Mouse (Mus musculus) small intestine, adult 2 months (tissue): Measurements from ENCODE around the gene Ntm.

Experiments
- CTCF ChIP-seq: fragments of 200-500 bp; IDR thresholded peaks from 2 replicates; pipeline ENCODE4 v1.5.1; 2012; ENCODE audit warnings: low read depth, mild to moderate bottlenecking, control low read depth, inconsistent platforms, low read length, moderate library complexity, mixed read lengths; ENCODE audit not compliant: insufficient replicate concordance, insufficient read length; ENCODE audit errors: extremely low read depth
- POLR2A ChIP-seq: fragments of 200-500 bp; IDR thresholded peaks from 2 replicates; pipeline ENCODE4 v1.6.1; 2012; ENCODE audit warnings: low read depth, mild to moderate bottlenecking, control low read depth, inconsistent platforms, low read length, moderate library complexity

DNA sequence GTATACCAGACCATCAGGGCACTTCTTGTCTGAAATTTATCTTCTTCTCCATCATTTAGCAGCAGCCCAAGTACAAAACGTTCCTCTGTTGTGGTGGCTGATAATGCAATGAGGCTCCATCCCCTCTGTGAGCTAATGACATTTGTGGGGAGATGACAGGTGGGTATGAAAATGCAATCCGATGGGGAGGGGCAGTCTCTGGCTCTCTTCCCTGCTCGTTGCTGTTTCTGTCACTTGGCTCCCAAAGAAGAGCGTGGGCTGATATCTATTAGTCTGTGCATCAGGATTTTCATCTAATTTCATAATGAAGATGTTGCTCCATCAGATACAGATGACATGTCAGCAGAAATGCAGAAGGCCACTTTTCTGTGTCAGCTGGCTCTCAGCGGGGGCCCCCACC, 523.5 kb downstream of the Ntm start:
- TF ChIP-seq CTCF (no peak), POLR2A (no peak)
